Mouse (Mus musculus) midbrain, postnatal 0 days (tissue): ENCODE measurements around the gene Dbnl. TPM values are rescaled to one million over a fixed set of nuclear protein-coding genes. Genes with fewer than 3 reads are reported as not detected.
A peak's percentile ranks its signal among the peaks of the same experiment; 100 is the strongest.

Source experiments
- ATAC-seq: fragments of 200-750 bp; cut with Nextera tagmentation; 2 replicates; pipeline ENCODE4 v1.8.0; 2017; ENCODE audit warnings: moderate number of reproducible peaks, mild to moderate bottlenecking, moderate TSS enrichment, moderate library complexity; ENCODE audit not compliant: low FRiP score
- DNase-seq: peaks from one replicate; pipeline ENCODE4 v3.0.0-alpha.2; 2015; ENCODE audit warnings: low spot score
- H3K27ac ChIP-seq: fragments of 300-500 bp; sonication (generic); 2 replicates; pipeline ENCODE4 v1.5.1; 2014; ENCODE audit warnings: low read depth, mild to moderate bottlenecking, low read length, mixed read lengths
- H3K27me3 ChIP-seq: fragments of 300-500 bp; sonication (generic); 2 replicates; pipeline ENCODE4 v1.6.1; 2014; ENCODE audit warnings: low read length, control low read depth, mixed read lengths; ENCODE audit not compliant: insufficient read depth
- H3K36me3 ChIP-seq: fragments of 300-500 bp; sonication (generic); 2 replicates; pipeline ENCODE4 v1.6.1; 2014; ENCODE audit warnings: low read length, control low read depth, mixed read lengths; ENCODE audit not compliant: insufficient read depth
- H3K4me1 ChIP-seq: fragments of 300-500 bp; sonication (generic); 2 replicates; pipeline ENCODE4 v1.6.1; 2014; ENCODE audit warnings: mild to moderate bottlenecking, control low read depth, antibody characterized with exemption, low read length, mixed read lengths; ENCODE audit not compliant: insufficient read depth
- H3K4me2 ChIP-seq: fragments of 300-500 bp; sonication (generic); 2 replicates; pipeline ENCODE4 v1.6.1; 2014; ENCODE audit warnings: low read depth, mild to moderate bottlenecking, low read length, mixed read lengths; ENCODE audit not compliant: poor library complexity, severe bottlenecking
- H3K4me3 ChIP-seq: fragments of 300-500 bp; sonication (generic); 2 replicates; pipeline ENCODE4 v1.5.1; 2014; ENCODE audit warnings: low read depth, mild to moderate bottlenecking, low read length, moderate library complexity
- H3K9ac ChIP-seq: fragments of 300-500 bp; sonication (generic); replicated peaks from 2 replicates; pipeline ENCODE4 v1.6.1; 2014; ENCODE audit warnings: mild to moderate bottlenecking, low read length, moderate library complexity, mixed read lengths; ENCODE audit not compliant: poor library complexity, severe bottlenecking
- H3K9me3 ChIP-seq: fragments of 300-500 bp; sonication (generic); 2 replicates; pipeline ENCODE4 v1.6.1; 2016; ENCODE audit warnings: low read length, control low read depth
- CTCF ChIP-seq: IDR thresholded peaks from 2 replicates; pipeline ENCODE4 v1.5.1; 2016; ENCODE audit warnings: antibody characterized with exemption, mild to moderate bottlenecking
- WGBS: fragments of 180-500 bp; shearing (Covaris S2); extraction: QIAGEN DNeasy Blood & Tissue Kit; methylation state at CpG from one replicate; pipeline ENCODE4 v1.1.7; 2014; 5-methylcytosine and 5-hydroxymethylcytosine counted together
- polyA plus RNA-seq: library from polyadenylated mRNA; unstranded; fragments of >200 nt; fragmentation: Nextera tagmentation; extraction: Ambion mirVana; gene quantifications from 2 replicates; pipeline ENCODE4 v1.2.1, GENCODE M21; 2015
- total RNA-seq: library from RNA; depleted of rRNA; stranded (reverse); fragments of >200 nt; gene quantifications from 2 replicates; pipeline ENCODE4 v1.2.3, GENCODE M21; 2014

The Dbnl gene
- total and polyA plus RNA-seq, 2 experiments from 2014 or later: 82.2 to 135 TPM

GRCm38 (mm10) chr11:5789754-5790333 lies 1.6 kb downstream of the Dbnl start:
- no peak for DNase-seq
- H3K4me2 ChIP-seq: 0 out of 2 replicates have a peak overlapping the region, but pooled peaks have one; percentile 55
- H3K36me3 ChIP-seq: peaks cover 29% of the 10 kb centered on the region
- H3K9ac ChIP-seq: no peak overlapping the region
- no peaks in the 10 kb centered on the region for H3K27me3 ChIP-seq
- H3K4me1 ChIP-seq: peaks cover 14% of the 10 kb centered on the region; the same call in 1 of the 2 replicates
- 93% methylated on average over 3 of the region's 3 CpGs for WGBS
- TF ChIP-seq CTCF: no peak
- no peak for ATAC-seq
- H3K27ac ChIP-seq: no peak overlapping the region; the same call in 1 of the 2 replicates
- H3K4me3 ChIP-seq: no peak overlapping the region
- no peaks in the 10 kb centered on the region for H3K9me3 ChIP-seq

- no peak for DNase-seq
- H3K9me3 ChIP-seq: no peaks in the 10 kb centered on the region
- H3K27me3 ChIP-seq: no peaks in the 10 kb centered on the region
- H3K36me3 ChIP-seq: peaks cover 34% of the 10 kb centered on the region
- no peak overlapping the region for H3K9ac ChIP-seq
- peaks cover 14% of the 10 kb centered on the region; the same call in 1 of the 2 replicates for H3K4me1 ChIP-seq
- H3K4me3 ChIP-seq: no peak overlapping the region
- no peak overlapping the region for H3K27ac ChIP-seq
- H3K4me2 ChIP-seq: no peak overlapping the region
- no peak for TF ChIP-seq CTCF
- 91% methylated on average over 1 of the region's 1 CpGs for WGBS
- no peak for ATAC-seq
These were observed 2.1 kb downstream of the Dbnl start for GRCm38 (mm10) chr11:5790431-5790830.

GRCm38 (mm10) chr11:5795290-5795689 lies 7.0 kb downstream of the Dbnl start:
- TF ChIP-seq CTCF: no peak
- DNase-seq: no peak
- H3K4me1 ChIP-seq: no peaks in the 10 kb centered on the region
- peaks cover 78% of the 10 kb centered on the region for H3K36me3 ChIP-seq
- H3K27me3 ChIP-seq: no peaks in the 10 kb centered on the region
- no peak overlapping the region for H3K27ac ChIP-seq
- no peak overlapping the region for H3K9ac ChIP-seq
- 93% methylated on average over 9 of the region's 9 CpGs for WGBS
- no peaks in the 10 kb centered on the region for H3K9me3 ChIP-seq
- ATAC-seq: no peak
- H3K4me2 ChIP-seq: no peak overlapping the region
- H3K4me3 ChIP-seq: no peak overlapping the region

GRCm38 (mm10) chr11:5795706-5796105 lies 7.4 kb downstream of the Dbnl start:
- no peak for TF ChIP-seq CTCF
- no peak for ATAC-seq
- peak; percentile 39 for DNase-seq

GRCm38 (mm10) chr11:5796939-5797338 lies 8.7 kb downstream of the Dbnl start:
- Histone ChIP-seq H3K36me3 (peaks cover 88% of the 10 kb centered on the region), H3K9ac (no peak overlapping the region), H3K27ac (no peak overlapping the region), H3K4me1 (no peaks in the 10 kb centered on the region), H3K27me3 (no peaks in the 10 kb centered on the region), H3K4me2 (no peak overlapping the region), H3K4me3 (no peak overlapping the region), H3K9me3 (no peaks in the 10 kb centered on the region)
- WGBS: 84% methylated on average over 15 of the region's 15 CpGs
- DNase-seq (no peak), ATAC-seq (no peak)
- TF ChIP-seq CTCF: no peak

More at GRCm38 (mm10) chr11:5795706-5796105, 7.4 kb downstream of the Dbnl start:
- H3K4me2 ChIP-seq: no peak overlapping the region
- H3K9ac ChIP-seq: no peak overlapping the region
- peaks cover 82% of the 10 kb centered on the region for H3K36me3 ChIP-seq
- H3K4me1 ChIP-seq: no peaks in the 10 kb centered on the region
- no peaks in the 10 kb centered on the region for H3K27me3 ChIP-seq
- 85% methylated on average over 7 of the region's 7 CpGs for WGBS
- no peak overlapping the region for H3K4me3 ChIP-seq
- no peaks in the 10 kb centered on the region for H3K9me3 ChIP-seq
- H3K27ac ChIP-seq: no peak overlapping the region

GRCm38 (mm10) chr11:5797371-5797770 lies 9.1 kb downstream of the Dbnl start:
- no peaks in the 10 kb centered on the region for H3K4me1 ChIP-seq
- no peak overlapping the region for H3K27ac ChIP-seq
- H3K9ac ChIP-seq: no peak overlapping the region
- H3K4me3 ChIP-seq: no peak overlapping the region
- no peak overlapping the region for H3K4me2 ChIP-seq
- no peak for DNase-seq
- H3K27me3 ChIP-seq: no peaks in the 10 kb centered on the region
- 62% methylated on average over 11 of the region's 11 CpGs for WGBS
- no peaks in the 10 kb centered on the region for H3K9me3 ChIP-seq
- TF ChIP-seq CTCF: no peak
- no peak for ATAC-seq
- peaks cover 83% of the 10 kb centered on the region for H3K36me3 ChIP-seq
